Mouse (Mus musculus) embryonic facial prominence, embryonic 12.5 days (tissue): Measurements from ENCODE around the gene Gpm6b. TPM values are rescaled to one million over a fixed set of nuclear protein-coding genes. Genes with fewer than 3 reads are reported as not detected.

Experiments
- ATAC-seq: fragments of 200-750 bp; cut with Nextera tagmentation; 2 replicates; pipeline ENCODE4 v1.8.0; 2017; ENCODE audit not compliant: insufficient number of reproducible peaks, insufficient read depth, low FRiP score, low TSS enrichment
- H3K27ac ChIP-seq: fragments of 300-500 bp; sonication (generic); 2 replicates; pipeline ENCODE4 v1.5.1; 2016; ENCODE audit warnings: mild to moderate bottlenecking
- H3K27me3 ChIP-seq: fragments of 300-500 bp; sonication (generic); 2 replicates; pipeline ENCODE4 v1.6.1; 2016; ENCODE audit warnings: mild to moderate bottlenecking, moderate library complexity
- H3K36me3 ChIP-seq: fragments of 300-500 bp; sonication (generic); 2 replicates; pipeline ENCODE4 v1.6.1; 2016; ENCODE audit warnings: mild to moderate bottlenecking
- H3K4me1 ChIP-seq: fragments of 300-500 bp; sonication (generic); 2 replicates; pipeline ENCODE4 v1.6.1; 2016
- H3K4me2 ChIP-seq: fragments of 300-500 bp; sonication (generic); replicated peaks from 2 replicates; pipeline ENCODE4 v1.6.1; 2016; ENCODE audit warnings: mild to moderate bottlenecking, moderate library complexity
- H3K4me3 ChIP-seq: fragments of 300-500 bp; sonication (generic); 2 replicates; pipeline ENCODE4 v1.5.1; 2016; ENCODE audit warnings: mild to moderate bottlenecking
- H3K9ac ChIP-seq: fragments of 300-500 bp; sonication (generic); 2 replicates; pipeline ENCODE4 v1.6.1; 2016; ENCODE audit warnings: mild to moderate bottlenecking, moderate library complexity
- H3K9me3 ChIP-seq: fragments of 300-500 bp; sonication (generic); 2 replicates; pipeline ENCODE4 v1.6.1; 2016; ENCODE audit warnings: mild to moderate bottlenecking, moderate library complexity
- WGBS: fragments of 180-500 bp; shearing (Covaris S2); methylation state at CpG from one replicate; pipeline ENCODE4 v1.1.7; 2016; 5-methylcytosine and 5-hydroxymethylcytosine counted together
- polyA plus RNA-seq: library from polyadenylated mRNA; unstranded; fragments of >200 nt; fragmentation: Nextera tagmentation; extraction: Ambion mirVana; gene quantifications from 2 replicates; pipeline ENCODE4 v1.2.1, GENCODE M21; 2016

The Gpm6b gene
- polyA plus RNA-seq, 1 experiment from 2014 or later = 27.2 TPM

DNA sequence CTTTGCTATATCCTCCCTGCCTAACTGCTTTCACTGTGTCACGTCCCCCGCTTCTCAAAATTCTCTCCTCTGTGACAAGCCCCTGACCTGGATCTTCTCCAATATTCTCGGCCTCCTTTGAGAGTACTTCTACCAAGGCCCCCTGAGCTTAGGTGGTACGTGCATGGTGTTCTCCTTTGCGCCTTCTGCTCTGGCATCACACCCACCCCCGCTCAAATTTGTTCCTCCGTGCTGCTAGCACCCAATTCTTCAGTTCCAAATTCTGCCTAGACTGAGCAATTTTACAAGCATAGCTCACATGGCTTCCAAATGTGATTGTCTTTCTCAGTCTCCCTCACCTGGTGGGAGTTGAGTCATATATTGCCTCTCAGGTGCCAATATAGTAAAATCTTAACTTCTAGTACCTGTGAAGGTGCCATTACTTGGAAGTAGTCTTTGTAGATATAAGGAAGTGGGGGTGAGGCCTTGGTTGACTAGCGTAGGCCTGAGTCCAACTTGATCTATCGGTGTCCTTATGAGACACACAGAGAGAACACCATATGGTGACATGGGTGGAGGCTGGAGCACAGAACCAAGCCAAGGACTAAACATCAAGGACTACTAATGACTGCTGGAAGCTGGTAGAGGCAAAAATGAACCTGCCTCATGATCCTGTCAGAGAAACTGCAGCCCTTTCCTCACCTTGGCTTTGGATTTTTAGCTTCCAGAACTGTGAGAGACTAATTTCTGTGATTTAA lies 100.2 kb downstream of the Gpm6b start:
- Histone ChIP-seq H3K9me3 (no peaks in the 10 kb centered on the region), H3K27me3 (no peaks in the 10 kb centered on the region), H3K36me3 (no peaks in the 10 kb centered on the region), H3K4me1 (no peaks in the 10 kb centered on the region), H3K9ac (no peak overlapping the region), H3K4me3 (no peak overlapping the region), H3K27ac (no peak overlapping the region), H3K4me2 (no peak overlapping the region)
- WGBS = 93% methylated on average over 9 of the region's 9 CpGs
- no peak for ATAC-seq

DNA sequence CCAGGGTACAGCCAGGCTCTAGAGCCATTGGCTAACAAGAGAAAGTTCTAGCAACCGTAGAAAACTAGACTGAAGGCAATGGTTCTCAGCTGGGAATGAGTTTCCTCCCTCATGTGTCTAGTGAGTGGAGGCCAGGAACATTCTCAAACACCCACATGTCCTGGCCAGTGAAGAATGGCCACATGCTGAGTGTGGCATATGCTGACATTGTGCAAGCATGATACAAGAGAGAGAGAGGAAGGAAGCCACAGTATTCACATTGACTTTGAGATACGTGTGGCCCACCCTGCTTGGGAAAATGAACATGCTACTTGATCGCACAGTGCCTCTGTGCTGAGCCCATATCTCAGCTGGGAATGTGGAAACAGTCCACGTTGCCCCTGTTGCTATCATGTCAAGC lies 101.2 kb downstream of the Gpm6b start:
- Histone ChIP-seq H3K27me3 (no peaks in the 10 kb centered on the region), H3K9me3 (no peaks in the 10 kb centered on the region), H3K4me3 (no peak overlapping the region), H3K4me1 (no peaks in the 10 kb centered on the region), H3K36me3 (no peaks in the 10 kb centered on the region), H3K9ac (no peak overlapping the region), H3K27ac (no peak overlapping the region), H3K4me2 (no peak overlapping the region)
- ATAC-seq = no peak
- WGBS = 81% methylated on average over 4 of the region's 4 CpGs

DNA sequence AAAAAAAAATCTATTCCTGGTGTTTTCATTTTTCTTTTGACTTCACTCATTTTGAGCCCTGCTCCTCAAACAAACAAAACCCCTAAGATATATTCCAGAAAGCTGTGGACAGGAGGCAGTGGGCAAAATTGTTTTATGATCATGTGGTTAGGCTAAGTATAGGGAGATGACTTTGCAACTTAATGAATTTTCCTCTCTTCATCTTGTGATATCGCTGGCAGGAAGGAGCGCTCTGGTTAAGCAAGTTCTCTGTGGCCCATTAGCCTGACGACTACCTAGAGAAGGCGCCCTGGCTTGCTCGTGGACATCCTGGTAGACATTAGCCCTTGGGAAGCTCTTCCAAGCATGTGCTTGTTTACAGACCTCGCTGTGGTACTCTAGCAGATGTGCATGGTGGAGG lies 103.1 kb downstream of the Gpm6b start:
- no peak overlapping the region for H3K9ac ChIP-seq
- H3K27me3 ChIP-seq = no peaks in the 10 kb centered on the region
- H3K4me3 ChIP-seq = no peak overlapping the region
- H3K9me3 ChIP-seq = no peaks in the 10 kb centered on the region
- H3K36me3 ChIP-seq = no peaks in the 10 kb centered on the region
- WGBS = 81% methylated on average over 6 of the region's 6 CpGs
- ATAC-seq = no peak
- no peaks in the 10 kb centered on the region for H3K4me1 ChIP-seq
- H3K27ac ChIP-seq = no peak overlapping the region
- no peak overlapping the region for H3K4me2 ChIP-seq

DNA sequence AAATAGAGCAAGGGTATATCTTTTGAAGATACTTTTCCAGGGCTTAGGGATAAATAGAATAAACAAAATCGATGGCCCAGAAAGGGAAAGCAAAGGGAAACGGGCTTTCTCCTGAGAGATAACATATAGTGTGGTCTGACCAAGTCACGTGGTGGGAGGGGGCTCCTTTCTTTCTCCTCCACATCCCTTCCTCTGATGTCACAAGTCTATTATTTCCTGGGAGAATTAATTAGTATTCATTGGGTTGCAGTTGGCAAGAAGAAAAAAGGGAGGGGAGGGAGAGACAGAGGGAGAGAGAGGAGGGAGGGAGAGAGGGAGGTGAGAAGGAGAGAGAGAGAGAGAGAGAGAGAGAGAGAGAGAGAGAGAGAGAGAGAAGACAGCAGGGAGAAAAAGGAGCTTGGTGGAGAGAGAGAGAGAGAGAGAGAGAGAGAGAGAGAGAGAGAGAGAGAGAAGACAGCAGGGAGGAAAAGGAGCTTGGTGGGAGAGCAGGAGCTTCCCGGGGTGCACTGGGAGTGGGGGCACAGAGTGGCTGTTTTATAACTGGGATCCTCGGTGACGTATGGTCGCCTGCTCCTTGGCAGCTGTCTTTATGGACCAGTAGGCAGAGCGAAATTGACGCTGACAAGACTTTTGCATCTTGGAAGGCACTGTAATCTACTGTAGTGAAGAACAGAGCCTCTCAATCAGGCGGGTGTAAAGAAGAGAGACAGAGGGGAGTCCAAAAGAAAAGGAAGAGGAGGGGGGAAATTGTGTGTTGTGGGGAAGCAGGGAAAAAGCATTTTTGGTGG lies 105.7 kb downstream of the Gpm6b start:
- Histone ChIP-seq H3K4me2 (peak overlapping the region; percentile 37), H3K36me3 (no peaks in the 10 kb centered on the region), H3K27me3 (peaks cover 3% of the 10 kb centered on the region; the same call in 1 of the 2 replicates), H3K4me3 (peak overlapping the region; percentile 21), H3K9ac (0 out of 2 replicates have a peak overlapping the region, but pooled peaks have one; percentile 19), H3K4me1 (no peaks in the 10 kb centered on the region), H3K27ac (peak overlapping the region; percentile 30; the same call in 1 of the 2 replicates), H3K9me3 (no peaks in the 10 kb centered on the region)
- WGBS = 36% methylated on average over 10 of the region's 10 CpGs
- ATAC-seq = no peak; the same call in 1 of the 2 replicates

DNA sequence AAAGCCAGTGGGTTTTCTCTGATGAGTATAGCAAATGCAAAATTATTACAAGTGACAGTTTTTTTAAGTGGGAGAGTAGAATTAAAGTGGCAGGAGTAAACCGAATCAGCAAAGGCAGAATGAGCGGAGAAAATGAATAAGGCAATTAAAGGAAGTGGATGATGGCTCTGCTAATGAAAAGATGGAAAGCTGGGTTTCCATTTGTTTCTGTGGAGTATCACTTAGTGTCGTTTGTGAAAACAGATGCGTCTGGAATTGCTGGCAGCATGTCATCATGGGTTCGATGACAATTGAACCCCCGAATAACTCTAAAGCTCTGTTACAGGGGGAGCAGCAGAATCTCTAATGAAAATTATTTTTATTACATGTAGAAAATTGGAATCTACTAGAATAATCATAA lies 109.4 kb downstream of the Gpm6b start:
- no peaks in the 10 kb centered on the region for H3K4me1 ChIP-seq
- no peak overlapping the region for H3K9ac ChIP-seq
- H3K4me2 ChIP-seq = no peak overlapping the region
- no peak overlapping the region for H3K27ac ChIP-seq
- no peak for ATAC-seq
- H3K4me3 ChIP-seq = no peak overlapping the region
- peaks cover 3% of the 10 kb centered on the region; the same call in 1 of the 2 replicates for H3K27me3 ChIP-seq
- no peaks in the 10 kb centered on the region for H3K36me3 ChIP-seq
- H3K9me3 ChIP-seq = no peaks in the 10 kb centered on the region
- WGBS = 69% methylated on average over 6 of the region's 6 CpGs

DNA sequence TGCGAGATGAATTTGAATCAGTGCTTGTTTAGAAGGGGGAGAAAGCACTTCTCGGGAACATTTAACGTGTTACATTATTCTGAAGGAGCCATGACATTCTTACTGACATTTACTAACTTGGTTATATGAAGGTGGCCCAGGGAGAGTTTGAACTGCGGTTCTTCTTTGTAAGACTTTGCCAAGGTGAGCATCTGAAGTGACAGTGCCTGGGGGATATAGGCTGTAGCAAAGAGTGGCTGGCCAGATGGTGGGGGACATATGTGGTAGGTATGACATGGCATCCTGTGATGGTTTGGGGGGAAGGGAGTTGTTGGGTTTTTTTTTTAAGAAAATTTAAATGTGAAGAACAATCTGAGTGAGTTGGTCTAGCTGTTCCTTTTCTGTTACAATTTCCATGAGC lies 109.9 kb downstream of the Gpm6b start:
- H3K27ac ChIP-seq = no peak overlapping the region
- no peak for ATAC-seq
- H3K27me3 ChIP-seq = peaks cover 3% of the 10 kb centered on the region; the same call in 1 of the 2 replicates
- H3K36me3 ChIP-seq = no peaks in the 10 kb centered on the region
- H3K4me3 ChIP-seq = no peak overlapping the region
- WGBS = 73% methylated on average over 4 of the region's 4 CpGs
- no peak overlapping the region for H3K4me2 ChIP-seq
- no peak overlapping the region for H3K9ac ChIP-seq
- no peaks in the 10 kb centered on the region for H3K9me3 ChIP-seq
- H3K4me1 ChIP-seq = no peaks in the 10 kb centered on the region

DNA sequence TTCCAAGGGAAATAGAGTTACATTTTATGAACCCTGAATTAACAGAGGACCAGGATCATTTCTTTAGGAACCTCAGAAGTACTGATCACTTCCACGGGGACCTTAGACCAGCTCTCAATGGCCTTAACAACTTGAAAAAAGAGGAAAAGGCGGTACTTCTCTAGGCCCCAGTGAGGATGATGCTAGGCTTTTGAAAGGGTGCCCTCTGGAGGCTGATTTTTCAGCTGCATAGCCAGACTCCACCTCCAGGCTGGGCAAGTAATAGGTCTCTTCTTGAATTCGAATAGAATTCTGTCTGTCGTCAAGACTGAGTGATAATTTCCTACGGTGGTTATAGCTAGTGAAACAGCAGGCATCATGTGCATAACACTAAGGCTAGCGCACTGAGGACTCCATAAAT lies 113.1 kb downstream of the Gpm6b start:
- Histone ChIP-seq H3K27me3 (peaks cover 9% of the 10 kb centered on the region; the same call in 1 of the 2 replicates), H3K4me1 (no peaks in the 10 kb centered on the region), H3K9me3 (no peaks in the 10 kb centered on the region), H3K36me3 (no peaks in the 10 kb centered on the region), H3K9ac (no peak overlapping the region), H3K27ac (no peak overlapping the region), H3K4me2 (no peak overlapping the region), H3K4me3 (no peak overlapping the region)
- WGBS = 29% methylated on average over 6 of the region's 6 CpGs
- ATAC-seq = no peak

DNA sequence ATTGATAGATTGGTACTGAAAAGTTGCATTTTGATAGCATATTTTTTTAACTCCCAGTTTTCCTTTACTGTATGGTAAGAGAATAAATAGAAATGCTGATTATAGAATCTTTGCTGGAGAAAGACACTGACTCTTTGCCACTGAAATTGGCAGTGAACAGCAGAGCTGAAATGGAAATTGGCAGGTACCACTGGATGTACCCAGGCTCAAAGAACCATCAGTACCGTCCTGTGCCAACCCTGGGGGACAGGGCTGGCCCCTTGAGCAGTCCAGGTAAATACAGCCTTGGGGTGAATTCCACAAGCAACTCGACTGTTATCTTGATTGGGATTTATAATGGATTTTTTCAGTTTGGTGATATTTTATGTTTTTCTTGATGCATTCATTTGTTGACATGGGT lies 114.7 kb downstream of the Gpm6b start:
- WGBS = 55% methylated on average over 2 of the region's 2 CpGs
- H3K9ac ChIP-seq = no peak overlapping the region

DNA sequence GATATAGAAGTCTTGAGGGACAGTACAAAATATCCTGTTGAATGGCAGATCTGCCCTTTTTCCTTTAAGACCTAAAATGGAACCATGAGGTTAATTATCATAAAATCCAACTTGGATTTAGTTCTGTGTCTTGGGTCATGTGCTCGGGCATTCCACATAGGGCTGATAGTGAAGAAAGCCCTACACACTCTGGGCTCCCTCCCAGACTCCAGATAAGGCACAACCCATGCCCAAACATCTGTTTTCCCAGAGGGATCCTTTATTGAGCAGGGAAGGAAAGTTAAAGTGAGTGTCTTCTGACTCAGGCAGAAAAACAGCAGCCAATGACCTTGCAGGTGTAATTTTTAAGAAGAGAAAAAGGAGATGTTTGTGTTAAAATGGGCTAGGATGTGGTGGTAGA lies 116.2 kb downstream of the Gpm6b start:
- no peak overlapping the region for H3K27ac ChIP-seq
- no peak overlapping the region for H3K4me2 ChIP-seq
- 91% methylated on average over 1 of the region's 1 CpGs for WGBS
- H3K36me3 ChIP-seq = no peaks in the 10 kb centered on the region
- H3K9ac ChIP-seq = no peak overlapping the region
- H3K4me1 ChIP-seq = no peaks in the 10 kb centered on the region
- no peaks in the 10 kb centered on the region for H3K9me3 ChIP-seq
- ATAC-seq = no peak
- peaks cover 12% of the 10 kb centered on the region for H3K27me3 ChIP-seq
- H3K4me3 ChIP-seq = no peak overlapping the region

More for the DNA sequence above, 114.7 kb downstream of the Gpm6b start:
- H3K36me3 ChIP-seq = no peaks in the 10 kb centered on the region
- no peak overlapping the region for H3K4me3 ChIP-seq
- no peaks in the 10 kb centered on the region for H3K4me1 ChIP-seq
- H3K4me2 ChIP-seq = no peak overlapping the region
- no peak for ATAC-seq
- no peaks in the 10 kb centered on the region for H3K9me3 ChIP-seq
- peaks cover 11% of the 10 kb centered on the region; the same call in 1 of the 2 replicates for H3K27me3 ChIP-seq
- no peak overlapping the region for H3K27ac ChIP-seq

DNA sequence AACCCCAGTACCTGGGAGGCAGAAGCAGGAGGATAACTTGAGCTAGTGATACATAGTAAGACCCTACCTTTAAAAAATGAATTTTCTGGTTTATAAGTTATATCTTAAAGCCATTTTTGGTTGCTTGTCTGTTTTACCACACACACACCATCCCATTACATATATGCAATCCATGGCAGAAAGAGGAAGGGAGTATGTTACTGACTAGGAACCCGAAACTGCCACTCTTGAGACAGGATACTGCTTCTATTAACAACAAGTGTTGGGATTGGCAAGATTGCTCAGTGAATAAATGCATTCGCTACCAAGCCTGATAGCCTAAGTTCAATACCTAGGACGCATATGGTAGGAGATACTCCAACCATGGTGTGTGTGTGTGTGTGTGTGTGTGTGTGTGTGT lies 117.6 kb downstream of the Gpm6b start:
- 85% methylated on average over 3 of the region's 3 CpGs for WGBS

DNA sequence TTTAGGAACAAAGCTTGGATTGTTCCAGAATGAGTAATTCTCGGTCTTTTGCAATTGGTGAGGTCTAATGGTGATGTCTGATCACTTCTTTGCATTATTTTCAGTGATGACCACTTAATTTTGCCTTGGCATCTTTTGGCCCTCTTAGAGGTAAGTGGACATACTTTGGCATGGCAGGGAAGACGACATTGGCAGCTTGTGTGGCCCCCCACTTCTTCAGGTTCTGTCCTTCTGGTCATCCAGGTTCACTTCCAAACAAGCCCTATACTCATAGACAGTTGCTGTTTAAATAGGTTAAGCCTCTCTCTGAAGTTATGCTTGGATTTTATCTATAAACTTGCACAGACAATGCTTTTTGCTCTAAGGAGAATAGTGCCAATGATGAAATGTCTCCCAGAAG lies 120.2 kb downstream of the Gpm6b start:
- no peak overlapping the region for H3K27ac ChIP-seq
- 67% methylated on average over 2 of the region's 2 CpGs for WGBS
- H3K4me3 ChIP-seq = no peak overlapping the region
- H3K27me3 ChIP-seq = peaks cover 12% of the 10 kb centered on the region
- ATAC-seq = no peak
- no peaks in the 10 kb centered on the region for H3K9me3 ChIP-seq
- H3K36me3 ChIP-seq = no peaks in the 10 kb centered on the region
- no peaks in the 10 kb centered on the region for H3K4me1 ChIP-seq
- no peak overlapping the region for H3K9ac ChIP-seq
- no peak overlapping the region for H3K4me2 ChIP-seq

More for the DNA sequence above, 117.6 kb downstream of the Gpm6b start:
- Histone ChIP-seq H3K4me3 (no peak overlapping the region), H3K36me3 (no peaks in the 10 kb centered on the region), H3K9me3 (no peaks in the 10 kb centered on the region), H3K27ac (no peak overlapping the region), H3K27me3 (peaks cover 12% of the 10 kb centered on the region), H3K9ac (no peak overlapping the region), H3K4me1 (no peaks in the 10 kb centered on the region), H3K4me2 (no peak overlapping the region)
- ATAC-seq = no peak

DNA sequence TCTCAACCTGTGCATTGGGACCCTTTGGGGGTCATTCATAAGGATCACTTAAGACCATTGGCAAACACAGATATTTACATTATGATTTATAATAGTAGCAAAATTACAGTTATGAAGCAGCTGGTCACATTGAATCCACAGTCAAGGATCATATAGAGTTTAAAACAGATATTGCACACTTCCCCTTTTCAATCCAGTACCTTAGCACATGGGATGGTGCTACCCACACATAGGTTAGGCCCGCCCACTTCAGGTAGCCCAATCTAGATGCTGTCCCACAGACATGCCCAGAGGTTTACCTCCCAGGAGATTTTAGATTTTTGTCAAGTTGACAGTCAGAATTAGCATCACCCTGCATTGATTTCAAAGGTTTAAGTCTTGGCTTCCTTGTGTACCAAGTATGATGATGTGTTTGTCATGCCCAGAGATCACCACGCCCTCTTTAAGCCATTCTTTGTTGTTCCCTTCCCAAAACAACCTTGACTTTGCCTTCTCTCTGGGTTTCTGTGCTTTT lies 121.3 kb downstream of the Gpm6b start:
- ATAC-seq = no peak
- no peak overlapping the region for H3K4me3 ChIP-seq
- 76% methylated on average over 2 of the region's 2 CpGs for WGBS
- H3K9ac ChIP-seq = no peak overlapping the region
- H3K9me3 ChIP-seq = no peaks in the 10 kb centered on the region
- H3K36me3 ChIP-seq = no peaks in the 10 kb centered on the region
- no peaks in the 10 kb centered on the region for H3K4me1 ChIP-seq
- H3K27me3 ChIP-seq = peaks cover 12% of the 10 kb centered on the region
- no peak overlapping the region for H3K4me2 ChIP-seq
- no peak overlapping the region for H3K27ac ChIP-seq
